Mouse (Mus musculus): Measurements from ENCODE around the gene Ttll9. TPM values are rescaled to one million over a fixed set of nuclear protein-coding genes. Genes with fewer than 3 reads are reported as not detected.

Gene Ttll9
- total and polyA plus RNA-seq, 2 experiments = 0.11 TPM; not detected in 1

GRCm38 (mm10) chr2:153030422-153030821 is 68.1 kb downstream of the Ttll9 start:
- Histone ChIP-seq H3K9ac (ENCODE audit: low read depth, low read length) (no peak overlapping the region), H3K4me3 (ENCODE audit: insufficient read depth, low read depth, low read length) (no peak overlapping the region), H3K79me2 (ENCODE audit: control insufficient read depth, insufficient read depth, low read length) (no peaks in the 10 kb centered on the region), H3K27me3 (ENCODE audit: control insufficient read depth, insufficient read depth, low read length) (peaks cover 15% of the 10 kb centered on the region), H3K27ac (replicated peaks; ENCODE audit: insufficient read depth, low read depth, low read length) (no peak overlapping the region), H3K36me3 (ENCODE audit: control insufficient read depth, insufficient read depth, low read length) (no peaks in the 10 kb centered on the region), H3K4me1 (ENCODE audit: control insufficient read depth, insufficient read depth, low read length) (no peaks in the 10 kb centered on the region)
- TF ChIP-seq CTCF (IDR thresholded peaks at IDR 0.05; ENCODE audit: low read depth, low read length) (no peak), POLR2A (IDR thresholded peaks at IDR 0.05; ENCODE audit: extremely low read depth, insufficient read depth, low read length) (no peak)
- 23% methylated on average over 4 of the region's 4 CpGs for WGBS
- no peak for DNase-seq (ENCODE audit: extremely low read depth, low read depth, low spot score)

DNA sequence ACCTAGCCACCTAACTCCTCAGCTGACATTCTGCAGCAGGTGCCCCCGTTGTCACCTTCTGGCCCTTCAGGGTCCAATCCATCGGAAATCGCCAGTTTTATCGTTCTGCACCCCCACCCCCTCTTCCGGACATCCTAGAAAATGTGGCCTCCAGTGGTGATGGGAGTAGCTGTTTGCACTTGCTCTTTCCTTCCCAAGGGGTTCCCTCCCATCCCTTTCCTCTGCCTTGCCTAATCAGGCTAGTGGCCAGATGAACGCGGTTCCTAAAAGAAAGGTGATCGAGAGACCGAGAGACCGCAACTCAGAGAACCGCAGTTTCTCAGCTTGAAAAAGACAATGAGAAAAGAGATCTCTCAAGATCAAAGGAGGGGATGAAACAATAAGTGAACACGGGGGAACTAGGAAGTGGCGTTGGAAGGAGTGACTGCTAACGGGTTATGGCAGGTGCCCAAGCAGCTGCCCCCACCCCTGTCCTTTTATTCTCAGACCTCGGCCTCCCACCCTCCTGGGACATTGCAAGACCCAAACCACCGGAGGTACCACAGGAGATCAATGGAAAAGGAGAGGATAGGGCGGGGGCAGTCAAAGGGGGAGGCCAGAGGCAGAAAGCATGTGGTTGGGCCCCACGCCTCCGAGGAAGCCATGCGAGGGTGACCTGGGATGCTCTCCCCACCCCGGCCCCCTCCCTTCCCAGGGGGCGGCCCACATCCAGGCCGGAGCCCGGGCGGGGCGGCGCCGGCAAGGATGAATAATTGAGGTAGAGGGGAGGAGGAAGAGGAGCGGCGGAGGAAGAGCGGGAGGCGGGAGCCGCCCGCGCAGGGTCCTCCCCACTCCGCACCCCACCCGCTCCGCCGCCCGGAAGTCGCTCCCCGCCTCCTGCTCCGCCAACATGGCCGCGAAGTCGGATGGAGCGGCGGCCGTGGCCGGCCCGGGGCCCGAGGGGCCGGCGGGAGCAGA is 69.1 kb downstream of the Ttll9 start, which contains the start of gene Xkr7:
Gene Xkr7 (plus strand): TSS at position 727 of the 957 bp plus-strand sequence.
- H3K4me3 ChIP-seq (ENCODE audit: insufficient read depth, low read depth, low read length) = no peak within 1 kb of the TSS
- no peak for DNase-seq (ENCODE audit: extremely low read depth, low read depth, low spot score)

GRCm38 (mm10) chr2:153032083-153032842 is 70.0 kb downstream of the Ttll9 start:
- 4% methylated on average over 56 of the region's 58 CpGs for WGBS
- H3K36me3 ChIP-seq (ENCODE audit: control insufficient read depth, insufficient read depth, low read length) = no peaks in the 10 kb centered on the region
- TF ChIP-seq POLR2A (IDR thresholded peaks at IDR 0.05; ENCODE audit: extremely low read depth, insufficient read depth, low read length) (no peak), CTCF (IDR thresholded peaks at IDR 0.05; ENCODE audit: low read depth, low read length) (no peak)
- H3K9ac ChIP-seq (ENCODE audit: low read depth, low read length) = no peak overlapping the region
- H3K4me3 ChIP-seq (ENCODE audit: insufficient read depth, low read depth, low read length) = no peak overlapping the region
- DNase-seq (ENCODE audit: extremely low read depth, low read depth, low spot score) = no peak
- no peaks in the 10 kb centered on the region for H3K4me1 ChIP-seq (ENCODE audit: control insufficient read depth, insufficient read depth, low read length)
- peaks cover 15% of the 10 kb centered on the region for H3K27me3 ChIP-seq (ENCODE audit: control insufficient read depth, insufficient read depth, low read length)
- no peaks in the 10 kb centered on the region for H3K79me2 ChIP-seq (ENCODE audit: control insufficient read depth, insufficient read depth, low read length)
- no peak overlapping the region for H3K27ac ChIP-seq (replicated peaks; ENCODE audit: insufficient read depth, low read depth, low read length)

More for the DNA sequence above, 69.1 kb downstream of the Ttll9 start, which contains the start of gene Xkr7:
- H3K9ac ChIP-seq (ENCODE audit: low read depth, low read length) = no peak within 1 kb of the TSS
- peaks cover 15% of the 10 kb centered on the region for H3K27me3 ChIP-seq (ENCODE audit: control insufficient read depth, insufficient read depth, low read length)
- H3K79me2 ChIP-seq (ENCODE audit: control insufficient read depth, insufficient read depth, low read length) = no peaks in the 10 kb centered on the region
- 6% methylated on average over 41 of the region's 54 CpGs for WGBS
- no peak for TF ChIP-seq POLR2A (IDR thresholded peaks at IDR 0.05; ENCODE audit: extremely low read depth, insufficient read depth, low read length)
- no peak for TF ChIP-seq CTCF (IDR thresholded peaks at IDR 0.05; ENCODE audit: low read depth, low read length)
- H3K4me1 ChIP-seq (ENCODE audit: control insufficient read depth, insufficient read depth, low read length) = no peaks in the 10 kb centered on the region
- no peak within 1 kb of the TSS for H3K27ac ChIP-seq (replicated peaks; ENCODE audit: insufficient read depth, low read depth, low read length)
- no peaks in the 10 kb centered on the region for H3K36me3 ChIP-seq (ENCODE audit: control insufficient read depth, insufficient read depth, low read length)

- no peak overlapping the region for H3K4me3 ChIP-seq (ENCODE audit: insufficient read depth, low read depth, low read length)
- no peak for TF ChIP-seq CTCF (IDR thresholded peaks at IDR 0.05; ENCODE audit: low read depth, low read length)
- TF ChIP-seq POLR2A (IDR thresholded peaks at IDR 0.05; ENCODE audit: extremely low read depth, insufficient read depth, low read length) = no peak
- H3K9ac ChIP-seq (ENCODE audit: low read depth, low read length) = no peak overlapping the region
- H3K36me3 ChIP-seq (ENCODE audit: control insufficient read depth, insufficient read depth, low read length) = no peaks in the 10 kb centered on the region
- H3K27ac ChIP-seq (replicated peaks; ENCODE audit: insufficient read depth, low read depth, low read length) = no peak overlapping the region
- H3K79me2 ChIP-seq (ENCODE audit: control insufficient read depth, insufficient read depth, low read length) = no peaks in the 10 kb centered on the region
- H3K27me3 ChIP-seq (ENCODE audit: control insufficient read depth, insufficient read depth, low read length) = peaks cover 17% of the 10 kb centered on the region
- no peaks in the 10 kb centered on the region for H3K4me1 ChIP-seq (ENCODE audit: control insufficient read depth, insufficient read depth, low read length)
- 25% methylated on average over 4 of the region's 4 CpGs for WGBS
- no peak for DNase-seq (ENCODE audit: extremely low read depth, low read depth, low spot score)
These were observed 70.7 kb downstream of the Ttll9 start for GRCm38 (mm10) chr2:153032973-153033372.

DNA sequence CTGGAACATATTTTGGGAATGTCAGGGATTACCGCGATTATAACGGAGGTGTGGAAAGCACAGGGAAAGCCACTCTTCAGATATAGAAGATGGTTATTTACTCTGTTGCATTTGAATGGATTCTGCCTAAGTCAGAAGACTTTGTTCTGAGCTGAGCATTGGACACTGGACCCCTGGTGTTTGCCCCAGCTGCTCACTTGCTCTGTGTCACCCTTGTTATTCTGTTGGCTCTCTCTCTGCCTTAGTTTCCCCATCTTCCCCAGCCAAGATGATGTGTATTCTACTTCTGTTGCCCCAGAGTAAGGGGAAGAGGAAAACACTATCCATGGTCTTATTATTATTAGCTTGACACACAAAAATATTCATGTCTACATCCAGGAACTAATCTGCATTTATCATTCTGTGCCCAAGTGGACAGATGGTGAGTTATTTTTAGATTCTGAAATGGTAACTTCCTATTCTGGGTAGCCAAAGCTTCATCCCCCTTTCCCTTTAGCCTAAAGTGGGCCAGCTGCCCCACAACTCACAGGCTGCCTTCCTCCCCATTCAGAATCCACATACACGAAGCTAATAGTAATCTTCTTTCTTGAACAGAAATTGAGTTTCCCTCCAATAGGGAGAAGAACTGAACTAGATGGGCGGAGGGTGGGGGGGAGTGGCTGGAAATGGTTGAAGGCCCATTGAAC is 71.4 kb downstream of the Ttll9 start:
- no peaks in the 10 kb centered on the region for H3K36me3 ChIP-seq (ENCODE audit: control insufficient read depth, insufficient read depth, low read length)
- H3K4me3 ChIP-seq (ENCODE audit: insufficient read depth, low read depth, low read length) = no peak overlapping the region
- no peak for DNase-seq (ENCODE audit: extremely low read depth, low read depth, low spot score)
- H3K4me1 ChIP-seq (ENCODE audit: control insufficient read depth, insufficient read depth, low read length) = no peaks in the 10 kb centered on the region
- H3K27me3 ChIP-seq (ENCODE audit: control insufficient read depth, insufficient read depth, low read length) = peaks cover 18% of the 10 kb centered on the region
- no peaks in the 10 kb centered on the region for H3K79me2 ChIP-seq (ENCODE audit: control insufficient read depth, insufficient read depth, low read length)
- 68% methylated on average over 5 of the region's 5 CpGs for WGBS
- TF ChIP-seq POLR2A (IDR thresholded peaks at IDR 0.05; ENCODE audit: extremely low read depth, insufficient read depth, low read length) (no peak), CTCF (IDR thresholded peaks at IDR 0.05; ENCODE audit: low read depth, low read length) (no peak)
- no peak overlapping the region for H3K9ac ChIP-seq (ENCODE audit: low read depth, low read length)
- no peak overlapping the region for H3K27ac ChIP-seq (replicated peaks; ENCODE audit: insufficient read depth, low read depth, low read length)
